Mouse (Mus musculus) midbrain, embryonic 16.5 days (tissue): ENCODE data around the gene Dgkd. TPM values are rescaled to one million over a fixed set of nuclear protein-coding genes. Genes with fewer than 3 reads are reported as not detected.

ENCODE experiments used
- ATAC-seq: fragments of 200-750 bp; cut with Nextera tagmentation; 2 replicates; pipeline ENCODE4 v1.8.0; 2017; ENCODE audit warnings: moderate TSS enrichment
- H3K27ac ChIP-seq: fragments of 300-500 bp; sonication (generic); 2 replicates; pipeline ENCODE4 v1.5.1; 2014; ENCODE audit warnings: mild to moderate bottlenecking, low read length, mixed read lengths
- H3K27me3 ChIP-seq: fragments of 300-500 bp; sonication (generic); 2 replicates; pipeline ENCODE4 v1.6.1; 2014; ENCODE audit warnings: low read depth, low read length, mixed read lengths; ENCODE audit not compliant: control insufficient read depth, insufficient read depth
- H3K36me3 ChIP-seq: fragments of 300-500 bp; sonication (generic); 2 replicates; pipeline ENCODE4 v1.6.1; 2014; ENCODE audit warnings: mild to moderate bottlenecking, low read length, moderate library complexity, mixed read lengths; ENCODE audit not compliant: control insufficient read depth, insufficient read depth
- H3K4me1 ChIP-seq: fragments of 300-500 bp; sonication (generic); 2 replicates; pipeline ENCODE4 v1.6.1; 2014; ENCODE audit warnings: mild to moderate bottlenecking, low read length, mixed read lengths; ENCODE audit not compliant: control insufficient read depth, insufficient read depth
- H3K4me2 ChIP-seq: fragments of 300-500 bp; sonication (generic); 2 replicates; pipeline ENCODE4 v1.6.1; 2014; ENCODE audit warnings: mild to moderate bottlenecking, low read length, mixed read lengths
- H3K4me3 ChIP-seq: fragments of 300-500 bp; sonication (generic); 2 replicates; pipeline ENCODE4 v1.5.1; 2014; ENCODE audit warnings: low read depth, mild to moderate bottlenecking, low read length, moderate library complexity, mixed read lengths
- H3K9ac ChIP-seq: fragments of 300-500 bp; sonication (generic); 2 replicates; pipeline ENCODE4 v1.6.1; 2014; ENCODE audit warnings: low read depth, low read length, mixed read lengths
- H3K9me3 ChIP-seq: fragments of 300-500 bp; sonication (generic); replicated peaks from 2 replicates; pipeline ENCODE4 v1.6.1; 2014; ENCODE audit warnings: mild to moderate bottlenecking, low read length, mixed read lengths; ENCODE audit not compliant: control insufficient read depth, poor library complexity, severe bottlenecking
- WGBS: fragments of 180-500 bp; shearing (Covaris S2); extraction: QIAGEN DNeasy Blood & Tissue Kit; methylation state at CpG from one replicate; pipeline ENCODE4 v1.1.7; 2014; 5-methylcytosine and 5-hydroxymethylcytosine counted together
- polyA plus RNA-seq: library from polyadenylated mRNA; unstranded; fragments of >200 nt; fragmentation: Nextera tagmentation; extraction: Ambion mirVana; gene quantifications from 2 replicates; pipeline ENCODE4 v1.2.1, GENCODE M21; 2015

Dgkd gene
- polyA plus RNA-seq, 1 experiment from 2014 or later, result 43.7 TPM

DNA sequence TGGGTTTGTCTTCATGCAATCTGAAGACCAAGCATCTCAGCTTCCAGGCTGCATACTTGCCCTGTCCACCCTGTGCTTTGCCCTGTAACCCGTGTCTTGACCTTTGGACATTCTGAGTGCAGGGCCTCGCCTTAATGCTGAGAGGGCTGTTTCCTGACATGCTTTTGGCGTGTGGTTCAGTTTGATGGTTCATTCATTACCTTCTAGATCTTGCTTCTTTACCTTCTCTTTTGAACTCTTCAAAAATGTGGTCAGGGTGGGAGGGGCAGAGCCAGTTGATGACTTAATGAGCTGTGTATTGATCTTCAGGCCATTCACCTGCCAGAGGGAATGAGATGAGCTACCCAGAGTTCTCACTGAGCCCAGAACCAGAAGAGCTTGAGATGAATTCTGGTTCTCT, 55.6 kb downstream of the Dgkd start:
- Histone ChIP-seq H3K4me2 (no peak overlapping the region), H3K36me3 (peaks cover 6% of the 10 kb centered on the region), H3K4me3 (no peak overlapping the region), H3K27me3 (no peaks in the 10 kb centered on the region), H3K9me3 (no peaks in the 10 kb centered on the region), H3K4me1 (no peaks in the 10 kb centered on the region), H3K9ac (no peak overlapping the region), H3K27ac (no peak overlapping the region)
- no peak for ATAC-seq
- 89% methylated on average over 3 of the region's 3 CpGs for WGBS

DNA sequence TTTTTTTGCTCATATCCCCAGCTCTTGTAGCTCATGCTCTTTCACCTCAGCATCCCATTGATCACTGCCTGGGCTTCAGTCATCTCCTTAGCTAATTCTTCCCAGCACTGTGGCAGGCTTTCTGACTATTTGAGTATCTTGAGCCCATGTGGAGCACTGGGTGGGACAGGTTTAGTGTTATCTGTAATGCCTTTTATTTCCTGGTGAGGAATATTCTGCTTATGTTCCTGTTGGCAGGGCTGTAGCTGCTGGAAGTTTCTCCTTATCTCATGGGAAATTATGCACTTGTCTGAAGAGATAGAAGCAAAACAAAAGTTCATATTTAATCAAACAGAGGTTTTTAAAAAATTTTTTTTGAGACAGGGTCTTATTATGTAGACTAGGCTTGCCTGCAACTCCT, 56.5 kb downstream of the Dgkd start:
- Histone ChIP-seq H3K36me3 (peaks cover 6% of the 10 kb centered on the region), H3K9me3 (no peaks in the 10 kb centered on the region), H3K27me3 (no peaks in the 10 kb centered on the region), H3K27ac (no peak overlapping the region), H3K4me1 (no peaks in the 10 kb centered on the region), H3K4me2 (no peak overlapping the region), H3K4me3 (no peak overlapping the region), H3K9ac (no peak overlapping the region)
- ATAC-seq, result no peak

DNA sequence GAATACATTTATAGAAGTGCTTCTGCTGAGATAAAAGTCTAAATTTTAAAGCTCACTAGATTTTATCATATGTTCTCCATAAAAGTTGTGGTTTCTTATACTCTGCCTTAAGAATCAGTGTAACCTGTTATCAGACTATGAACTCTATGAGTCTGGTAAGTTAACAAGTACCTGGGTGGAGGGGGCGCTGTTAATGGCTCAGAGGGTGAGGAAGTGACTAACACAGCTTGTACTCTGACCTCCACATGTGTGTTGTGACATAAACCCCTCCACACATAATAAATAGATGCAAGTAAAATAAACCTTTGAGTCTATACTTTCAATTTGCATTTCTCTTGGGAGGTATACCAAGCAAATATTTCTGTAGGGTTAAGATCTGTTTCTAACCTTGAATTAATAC, 57.3 kb downstream of the Dgkd start:
- H3K4me3 ChIP-seq, result no peak overlapping the region
- no peaks in the 10 kb centered on the region for H3K27me3 ChIP-seq
- no peak overlapping the region for H3K4me2 ChIP-seq
- H3K27ac ChIP-seq, result no peak overlapping the region
- WGBS, result 94% methylated on average over 1 of the region's 1 CpGs
- H3K9me3 ChIP-seq, result no peaks in the 10 kb centered on the region
- H3K4me1 ChIP-seq, result no peaks in the 10 kb centered on the region
- no peak overlapping the region for H3K9ac ChIP-seq
- no peak for ATAC-seq
- H3K36me3 ChIP-seq, result peaks cover 6% of the 10 kb centered on the region

- Histone ChIP-seq H3K4me1 (no peaks in the 10 kb centered on the region), H3K4me3 (no peak overlapping the region), H3K27ac (no peak overlapping the region), H3K27me3 (no peaks in the 10 kb centered on the region), H3K36me3 (peaks cover 5% of the 10 kb centered on the region; the same call in 1 of the 2 replicates), H3K9me3 (no peaks in the 10 kb centered on the region), H3K9ac (no peak overlapping the region), H3K4me2 (no peak overlapping the region)
- ATAC-seq, result no peak
These were observed 60.3 kb downstream of the Dgkd start for GRCm38 (mm10) chr1:87913356-87913755.

GRCm38 (mm10) chr1:87917361-87917760, 64.3 kb downstream of the Dgkd start:
- Histone ChIP-seq H3K27ac (no peak overlapping the region), H3K9me3 (no peaks in the 10 kb centered on the region), H3K4me1 (no peaks in the 10 kb centered on the region), H3K4me3 (no peak overlapping the region), H3K36me3 (peaks cover 15% of the 10 kb centered on the region), H3K9ac (no peak overlapping the region), H3K27me3 (no peaks in the 10 kb centered on the region), H3K4me2 (no peak overlapping the region)
- 95% methylated on average over 3 of the region's 3 CpGs for WGBS
- ATAC-seq, result no peak

DNA sequence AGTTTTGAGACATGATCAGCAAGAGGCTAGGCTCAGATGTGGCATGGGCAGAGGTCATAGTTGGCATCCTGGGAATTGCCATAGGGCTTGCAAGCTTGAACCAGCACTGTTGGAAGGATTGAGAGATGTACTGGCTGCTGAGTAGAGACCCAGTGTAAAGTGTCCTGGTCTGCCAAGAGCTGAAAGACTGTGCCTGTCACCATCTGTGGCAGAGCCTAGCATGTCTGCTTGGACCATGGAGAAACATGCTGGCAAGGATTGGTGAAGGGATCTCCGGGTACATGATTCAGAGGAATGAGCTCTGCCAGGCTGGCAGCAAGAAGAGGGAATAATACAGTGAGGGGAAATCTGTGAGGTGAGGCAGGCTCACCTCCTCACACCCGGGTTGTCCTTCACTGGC, 65.0 kb downstream of the Dgkd start:
- ATAC-seq, result no peak
- Histone ChIP-seq H3K27ac (no peak overlapping the region), H3K36me3 (peaks cover 15% of the 10 kb centered on the region), H3K9me3 (no peaks in the 10 kb centered on the region), H3K4me2 (no peak overlapping the region), H3K9ac (no peak overlapping the region), H3K4me3 (no peak overlapping the region), H3K27me3 (no peaks in the 10 kb centered on the region), H3K4me1 (no peaks in the 10 kb centered on the region)
- WGBS, result 94% methylated on average over 2 of the region's 2 CpGs

DNA sequence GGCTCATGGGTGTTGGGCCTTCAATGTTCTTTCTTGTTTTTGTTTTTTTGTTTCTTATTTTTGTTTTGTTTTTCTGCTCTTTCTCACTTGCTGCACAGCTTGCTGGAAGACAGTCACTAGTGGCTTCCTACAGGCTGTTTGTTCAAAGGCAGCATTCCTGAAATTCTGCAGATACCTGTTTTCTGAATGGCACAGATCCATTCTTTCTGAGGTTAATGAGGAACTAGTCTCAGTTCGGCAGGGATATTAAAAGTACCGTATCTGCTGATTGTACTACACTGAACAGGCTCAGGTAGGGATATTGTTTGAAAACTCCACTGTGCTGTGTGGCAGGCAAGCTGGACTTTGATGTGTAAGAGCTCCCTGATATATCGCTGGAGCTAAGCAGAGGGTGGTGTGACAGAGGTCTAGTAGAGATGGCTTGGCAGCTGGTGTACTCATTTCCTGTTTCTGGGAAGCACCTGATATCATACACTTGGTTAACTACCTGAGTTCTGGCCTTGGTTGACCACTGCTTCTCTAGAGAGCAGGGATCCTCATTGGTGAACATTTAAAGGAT, 67.0 kb downstream of the Dgkd start:
- no peak overlapping the region for H3K27ac ChIP-seq
- no peak overlapping the region for H3K9ac ChIP-seq
- no peaks in the 10 kb centered on the region for H3K4me1 ChIP-seq
- no peaks in the 10 kb centered on the region for H3K27me3 ChIP-seq
- WGBS, result 88% methylated on average over 3 of the region's 3 CpGs
- H3K9me3 ChIP-seq, result no peaks in the 10 kb centered on the region
- H3K4me3 ChIP-seq, result no peak overlapping the region
- no peak overlapping the region for H3K4me2 ChIP-seq
- ATAC-seq, result no peak
- H3K36me3 ChIP-seq, result peaks cover 23% of the 10 kb centered on the region

DNA sequence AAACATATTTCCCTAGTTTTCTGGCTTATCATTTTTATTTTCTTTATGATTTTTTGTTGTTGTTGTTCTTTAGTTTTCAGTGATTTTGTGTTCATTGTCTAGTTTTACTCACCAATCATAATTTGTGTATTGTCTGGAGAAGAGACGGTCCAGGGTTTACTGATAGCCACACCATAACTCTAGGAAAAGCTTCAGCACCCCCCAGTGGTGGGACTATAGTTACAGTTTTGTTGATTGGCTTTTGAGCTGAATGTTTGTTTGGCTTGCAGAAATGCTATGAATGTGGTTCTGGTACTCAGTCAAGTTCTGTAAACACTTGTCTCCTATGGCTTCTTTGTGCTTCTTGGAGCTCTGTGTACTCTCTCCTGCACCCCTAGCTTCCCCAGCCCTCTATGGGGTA, 69.6 kb downstream of the Dgkd start:
- WGBS, result 65% methylated on average over 1 of the region's 1 CpGs
- H3K4me2 ChIP-seq, result no peak overlapping the region
- H3K4me1 ChIP-seq, result no peaks in the 10 kb centered on the region
- ATAC-seq, result no peak
- no peaks in the 10 kb centered on the region for H3K9me3 ChIP-seq
- no peak overlapping the region for H3K4me3 ChIP-seq
- H3K27ac ChIP-seq, result no peak overlapping the region
- peaks cover 42% of the 10 kb centered on the region for H3K36me3 ChIP-seq
- H3K9ac ChIP-seq, result no peak overlapping the region
- H3K27me3 ChIP-seq, result no peaks in the 10 kb centered on the region

DNA sequence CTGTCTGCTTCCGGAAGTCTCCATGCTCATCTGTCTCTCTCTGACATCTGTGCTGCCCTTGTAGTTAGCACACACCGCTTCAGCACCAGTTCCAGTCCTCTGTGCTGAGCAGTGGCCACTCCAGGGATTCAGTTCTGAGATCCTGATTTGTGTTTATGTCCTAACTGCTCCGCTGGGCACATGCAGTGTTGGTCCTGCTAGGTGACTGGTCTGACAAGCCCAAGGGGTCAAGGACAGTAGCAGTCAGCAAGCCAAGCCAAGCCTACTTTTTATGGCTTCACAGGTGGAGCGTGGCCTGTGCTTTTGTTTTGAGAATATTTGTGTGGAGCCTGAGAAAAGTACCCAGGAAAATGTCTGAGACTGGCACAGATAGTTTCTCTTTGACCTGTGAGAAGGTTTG, 71.8 kb downstream of the Dgkd start:
- Histone ChIP-seq H3K4me2 (no peak overlapping the region), H3K9me3 (no peaks in the 10 kb centered on the region), H3K4me1 (peaks cover 2% of the 10 kb centered on the region; the same call in 1 of the 2 replicates), H3K27ac (no peak overlapping the region), H3K9ac (no peak overlapping the region), H3K4me3 (no peak overlapping the region), H3K27me3 (no peaks in the 10 kb centered on the region), H3K36me3 (peaks cover 29% of the 10 kb centered on the region)
- 95% methylated on average over 4 of the region's 4 CpGs for WGBS
- ATAC-seq, result no peak
